Mouse (Mus musculus): Measurements from ENCODE around the gene Galnt15. TPM values are rescaled to one million over a fixed set of nuclear protein-coding genes. Genes with fewer than 3 reads are reported as not detected.

The Galnt15 gene
- polyA plus RNA-seq, 1 experiment from 2014 or later, result 0.42 TPM

DNA sequence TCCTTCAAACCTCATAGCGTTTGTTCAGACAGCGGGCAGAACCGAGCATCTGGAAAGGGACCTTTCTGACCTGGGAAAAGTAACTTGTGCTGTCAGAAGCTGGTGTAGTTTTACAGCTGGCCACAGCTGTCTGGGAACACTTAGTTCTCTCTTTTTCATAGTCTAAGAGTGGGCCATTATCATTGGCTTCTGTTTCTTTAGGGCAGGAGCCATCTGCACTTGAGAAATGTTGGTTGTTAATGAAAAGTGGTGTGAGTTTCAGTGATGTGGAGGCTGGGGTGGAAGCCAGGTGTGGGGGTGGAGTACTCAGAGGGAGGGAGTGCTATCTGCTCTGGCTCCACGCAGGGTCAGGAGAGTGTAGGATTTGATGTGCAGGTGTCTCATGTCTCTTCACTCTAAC is 62.3 kb downstream of the Galnt15 start:
- H3K27me3 ChIP-seq (replicated peaks; ENCODE audit: control insufficient read depth, insufficient read depth, low read length), result no peaks in the 10 kb centered on the region
- WGBS, result 54% methylated on average over 4 of the region's 4 CpGs
- no peaks in the 10 kb centered on the region for H3K9me3 ChIP-seq (ENCODE audit: control insufficient read depth)
- no peak overlapping the region for H3K4me2 ChIP-seq (replicated peaks; ENCODE audit: low read depth)
- H3K4me3 ChIP-seq (ENCODE audit: low read depth, low read length), result no peak overlapping the region
- H3K27ac ChIP-seq (ENCODE audit: low read depth, low read length), result no peak overlapping the region
- ATAC-seq, result no peak
- H3K36me3 ChIP-seq (ENCODE audit: control insufficient read depth, insufficient read depth), result peaks cover 25% of the 10 kb centered on the region
- no peak overlapping the region for H3K9ac ChIP-seq (ENCODE audit: low read depth, low read length)
- TF ChIP-seq CTCF (IDR thresholded peaks at IDR 0.05; ENCODE audit: low read depth), result no peak
- 0 out of 2 replicates have a peak, but pooled peaks cover 3% of the 10 kb centered on the region for H3K4me1 ChIP-seq (replicated peaks; ENCODE audit: control insufficient read depth, insufficient read depth, low read length)

DNA sequence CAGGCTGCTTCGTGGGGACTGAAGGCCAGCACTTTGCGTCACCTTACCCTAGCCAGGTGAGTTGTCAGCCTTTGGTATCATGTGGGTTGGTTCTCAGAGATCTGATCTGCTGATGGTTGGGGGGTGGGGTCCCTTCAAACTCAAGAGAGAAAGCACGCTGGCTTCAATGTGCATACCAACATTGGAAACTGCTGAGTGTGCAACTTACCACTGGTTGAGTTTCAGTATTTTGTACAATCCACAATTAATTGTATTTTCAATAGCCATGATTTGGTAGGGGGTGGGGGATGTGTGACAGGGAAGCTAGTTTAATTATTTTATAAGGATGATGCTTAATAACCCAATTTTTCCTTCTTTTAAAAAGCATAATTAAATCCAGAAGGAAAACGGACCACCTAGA is 62.9 kb downstream of the Galnt15 start:
- TF ChIP-seq CTCF (IDR thresholded peaks at IDR 0.05; ENCODE audit: low read depth), result no peak
- H3K9ac ChIP-seq (ENCODE audit: low read depth, low read length), result no peak overlapping the region
- WGBS, result 85% methylated on average over 4 of the region's 4 CpGs
- 0 out of 2 replicates have a peak, but pooled peaks cover 3% of the 10 kb centered on the region for H3K4me1 ChIP-seq (replicated peaks; ENCODE audit: control insufficient read depth, insufficient read depth, low read length)
- no peaks in the 10 kb centered on the region for H3K27me3 ChIP-seq (replicated peaks; ENCODE audit: control insufficient read depth, insufficient read depth, low read length)
- H3K4me2 ChIP-seq (replicated peaks; ENCODE audit: low read depth), result no peak overlapping the region
- no peaks in the 10 kb centered on the region for H3K9me3 ChIP-seq (ENCODE audit: control insufficient read depth)
- peaks cover 30% of the 10 kb centered on the region for H3K36me3 ChIP-seq (ENCODE audit: control insufficient read depth, insufficient read depth)
- ATAC-seq, result no peak
- no peak overlapping the region for H3K27ac ChIP-seq (ENCODE audit: low read depth, low read length)
- no peak overlapping the region for H3K4me3 ChIP-seq (ENCODE audit: low read depth, low read length)

DNA sequence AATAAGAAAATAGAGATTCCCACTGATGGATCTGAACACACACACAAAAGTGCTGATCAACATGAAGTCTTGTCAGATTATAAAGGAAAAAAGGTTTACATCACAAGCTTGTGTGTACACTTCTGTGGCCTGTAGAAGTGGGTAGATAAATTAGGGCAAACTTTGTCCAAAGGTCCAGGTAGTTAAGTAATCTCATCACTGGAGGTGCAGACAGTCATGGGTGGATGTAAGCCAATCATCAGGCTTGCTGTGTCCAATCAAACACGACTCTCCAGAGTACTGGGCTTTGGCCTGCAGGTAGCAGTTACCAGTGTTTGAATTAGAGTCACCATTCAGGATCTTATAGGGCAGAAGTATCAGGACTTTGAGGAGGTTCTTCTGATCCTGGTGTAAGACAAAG is 64.2 kb downstream of the Galnt15 start:
- Histone ChIP-seq H3K4me3 (ENCODE audit: low read depth, low read length) (no peak overlapping the region), H3K27ac (ENCODE audit: low read depth, low read length) (no peak overlapping the region), H3K4me2 (replicated peaks; ENCODE audit: low read depth) (no peak overlapping the region), H3K9me3 (ENCODE audit: control insufficient read depth) (no peaks in the 10 kb centered on the region), H3K36me3 (ENCODE audit: control insufficient read depth, insufficient read depth) (peaks cover 43% of the 10 kb centered on the region), H3K9ac (ENCODE audit: low read depth, low read length) (no peak overlapping the region), H3K4me1 (replicated peaks; ENCODE audit: control insufficient read depth, insufficient read depth, low read length) (no peaks in the 10 kb centered on the region), H3K27me3 (replicated peaks; ENCODE audit: control insufficient read depth, insufficient read depth, low read length) (no peaks in the 10 kb centered on the region)
- TF ChIP-seq CTCF (IDR thresholded peaks at IDR 0.05; ENCODE audit: low read depth), result no peak
- ATAC-seq, result peak; percentile 34; the same call in 1 of the 2 replicates
- WGBS, result 44% methylated on average over 1 of the region's 1 CpGs

DNA sequence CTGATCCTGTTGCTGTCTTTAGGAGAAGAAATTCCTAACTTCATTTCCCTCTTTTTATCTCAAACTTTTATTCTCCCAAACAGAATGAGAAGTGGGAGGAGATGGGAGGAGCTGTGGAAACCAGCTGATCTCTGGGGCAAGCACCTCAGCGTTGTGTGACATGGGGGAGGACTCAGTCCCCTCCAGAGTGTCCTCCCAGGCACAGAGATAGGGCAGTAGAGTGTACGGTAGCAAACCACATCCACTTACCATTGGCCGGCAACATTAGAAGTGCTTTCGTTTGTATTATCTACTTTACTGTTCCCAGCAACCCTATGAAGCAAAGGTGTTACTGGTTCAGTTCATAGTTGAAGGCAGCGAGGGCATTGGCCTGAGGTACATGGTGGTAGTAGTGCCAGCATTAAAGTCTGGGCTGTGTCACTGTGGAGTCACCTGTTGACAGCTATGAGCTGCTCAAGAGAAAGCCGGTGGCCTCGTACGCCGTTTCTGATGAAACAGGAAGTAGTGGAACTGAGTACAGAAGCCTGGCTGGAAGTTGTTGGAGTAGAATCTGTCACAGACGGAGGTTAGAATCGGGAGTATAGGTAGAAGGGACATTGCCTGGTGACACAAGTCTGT is 64.8 kb downstream of the Galnt15 start:
- Histone ChIP-seq H3K27ac (ENCODE audit: low read depth, low read length) (peak overlapping the region; percentile 22; the same call in 1 of the 2 replicates), H3K27me3 (replicated peaks; ENCODE audit: control insufficient read depth, insufficient read depth, low read length) (no peaks in the 10 kb centered on the region), H3K36me3 (ENCODE audit: control insufficient read depth, insufficient read depth) (peaks cover 48% of the 10 kb centered on the region), H3K4me1 (replicated peaks; ENCODE audit: control insufficient read depth, insufficient read depth, low read length) (no peaks in the 10 kb centered on the region), H3K4me3 (ENCODE audit: low read depth, low read length) (no peak overlapping the region), H3K9me3 (ENCODE audit: control insufficient read depth) (no peaks in the 10 kb centered on the region), H3K4me2 (replicated peaks; ENCODE audit: low read depth) (no peak overlapping the region), H3K9ac (ENCODE audit: low read depth, low read length) (no peak overlapping the region)
- no peak for TF ChIP-seq CTCF (IDR thresholded peaks at IDR 0.05; ENCODE audit: low read depth)
- 81% methylated on average over 11 of the region's 11 CpGs for WGBS
- peak; percentile 50 for ATAC-seq

DNA sequence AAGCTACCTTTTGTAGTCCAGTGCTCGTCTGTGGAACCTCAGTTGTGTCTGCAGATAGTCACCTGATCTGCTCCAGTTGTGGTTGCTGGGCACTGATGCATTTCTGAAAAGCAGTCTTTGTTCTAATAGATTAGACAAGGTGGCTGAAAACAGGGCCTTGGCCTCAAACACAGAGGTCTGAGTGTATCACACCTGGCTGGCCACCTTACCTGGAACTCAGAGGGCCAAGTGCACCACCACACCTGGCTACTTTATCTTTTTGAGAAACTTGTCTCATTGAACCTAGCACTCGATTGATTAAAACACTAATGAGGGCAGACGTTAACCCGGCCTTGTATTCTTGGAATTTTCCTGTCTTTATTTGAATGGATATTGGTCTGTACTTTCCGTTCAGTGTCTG is 66.9 kb downstream of the Galnt15 start:
- Histone ChIP-seq H3K27me3 (replicated peaks; ENCODE audit: control insufficient read depth, insufficient read depth, low read length) (no peaks in the 10 kb centered on the region), H3K4me2 (replicated peaks; ENCODE audit: low read depth) (no peak overlapping the region), H3K4me3 (ENCODE audit: low read depth, low read length) (no peak overlapping the region), H3K9me3 (ENCODE audit: control insufficient read depth) (no peaks in the 10 kb centered on the region), H3K36me3 (ENCODE audit: control insufficient read depth, insufficient read depth) (peaks cover 69% of the 10 kb centered on the region), H3K4me1 (replicated peaks; ENCODE audit: control insufficient read depth, insufficient read depth, low read length) (no peaks in the 10 kb centered on the region), H3K27ac (ENCODE audit: low read depth, low read length) (no peak overlapping the region), H3K9ac (ENCODE audit: low read depth, low read length) (no peak overlapping the region)
- no peak for TF ChIP-seq CTCF (IDR thresholded peaks at IDR 0.05; ENCODE audit: low read depth)
- ATAC-seq, result peak; percentile 72
- WGBS, result 67% methylated on average over 5 of the region's 5 CpGs

DNA sequence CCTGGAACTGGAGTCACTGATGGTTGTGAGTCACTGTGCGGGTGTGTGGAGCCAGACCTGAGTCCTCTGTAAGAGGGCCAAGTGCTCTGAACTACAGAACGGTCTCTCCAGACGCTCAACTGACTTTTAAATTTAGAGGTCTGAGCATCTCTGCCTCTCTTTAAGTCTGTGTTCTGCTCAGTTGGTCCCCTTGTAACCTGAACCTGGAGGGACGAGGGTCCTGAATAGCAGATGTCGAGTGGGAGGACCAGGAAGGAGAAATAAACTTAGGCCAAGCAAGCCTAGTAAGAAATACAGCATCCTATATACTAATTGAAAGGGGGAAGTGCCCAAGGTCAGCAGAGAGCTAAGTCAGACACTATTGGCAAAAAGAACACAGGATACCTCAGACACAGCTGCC is 68.0 kb downstream of the Galnt15 start:
- no peaks in the 10 kb centered on the region for H3K9me3 ChIP-seq (ENCODE audit: control insufficient read depth)
- TF ChIP-seq CTCF (IDR thresholded peaks at IDR 0.05; ENCODE audit: low read depth), result no peak
- ATAC-seq, result no peak
- no peak overlapping the region for H3K9ac ChIP-seq (ENCODE audit: low read depth, low read length)
- no peak overlapping the region for H3K4me2 ChIP-seq (replicated peaks; ENCODE audit: low read depth)
- 86% methylated on average over 5 of the region's 5 CpGs for WGBS
- no peaks in the 10 kb centered on the region for H3K27me3 ChIP-seq (replicated peaks; ENCODE audit: control insufficient read depth, insufficient read depth, low read length)
- peaks cover 73% of the 10 kb centered on the region for H3K36me3 ChIP-seq (ENCODE audit: control insufficient read depth, insufficient read depth)
- H3K4me3 ChIP-seq (ENCODE audit: low read depth, low read length), result no peak overlapping the region
- H3K4me1 ChIP-seq (replicated peaks; ENCODE audit: control insufficient read depth, insufficient read depth, low read length), result no peaks in the 10 kb centered on the region
- H3K27ac ChIP-seq (ENCODE audit: low read depth, low read length), result no peak overlapping the region

Data from intestine, postnatal 0 days (tissue).